Mouse (Mus musculus): ENCODE results near the gene Syt6. TPM values are rescaled to one million over a fixed set of nuclear protein-coding genes. Genes with fewer than 3 reads are reported as not detected.

The Syt6 gene
- polyA plus RNA-seq, 1 experiment from 2014 or later: 0.14 TPM

DNA sequence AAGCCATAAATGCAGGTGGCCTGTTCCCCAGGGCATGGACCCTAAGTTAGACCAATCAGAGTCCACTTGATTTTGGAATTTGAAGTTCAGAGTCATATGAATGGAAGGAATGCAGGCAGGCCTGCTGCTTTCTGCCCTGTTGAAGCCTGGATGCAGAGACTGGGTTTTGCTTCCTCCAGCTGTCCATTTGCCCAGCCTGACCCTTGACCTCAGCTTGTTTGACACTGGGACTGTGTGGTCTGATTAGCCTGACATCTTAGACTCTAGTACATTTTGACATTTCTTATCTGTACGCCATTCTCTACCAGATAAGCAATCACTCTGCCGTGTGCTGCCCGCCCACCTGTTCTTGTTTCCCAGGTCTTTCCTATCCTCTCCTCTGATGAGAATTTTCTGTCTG is 28.4 kb upstream of the Syt6 start:
- WGBS: 38% methylated on average over 3 of the region's 3 CpGs
- Histone ChIP-seq H3K4me1 (ENCODE audit: control insufficient read depth in 2 of 2, insufficient read depth in 2 of 2, low read length in 2 of 2) (peaks cover 2 to 5% of the 10 kb centered on the region in 2 experiments; a peak in 2 of 4 replicates), H3K36me3 (ENCODE audit: control insufficient read depth, insufficient read depth, low read length) (no peaks in the 10 kb centered on the region)

DNA sequence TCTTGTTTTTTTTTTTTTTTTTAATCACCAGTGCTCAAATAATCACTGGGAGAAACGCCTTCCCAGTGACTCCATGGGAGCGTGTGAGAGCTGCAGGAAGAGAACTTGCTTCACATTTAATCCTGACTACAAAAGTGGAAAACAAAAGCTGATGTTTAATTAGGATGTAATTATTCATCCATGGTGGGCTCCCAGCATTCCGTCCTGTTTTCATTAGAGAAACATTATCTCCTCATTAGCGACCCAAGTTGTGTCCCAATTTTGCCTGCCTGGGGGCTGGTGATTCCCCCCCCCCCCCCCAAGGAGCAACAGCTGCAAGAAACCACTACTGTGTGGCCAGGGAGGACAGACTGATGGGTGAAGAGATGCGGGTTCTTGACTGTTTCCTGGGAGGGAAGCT is 24.8 kb upstream of the Syt6 start:
- H3K4me1 ChIP-seq (ENCODE audit: control insufficient read depth in 2 of 2, insufficient read depth in 2 of 2, low read length in 2 of 2): peaks cover 2 to 5% of the 10 kb centered on the region in 2 experiments; a peak in 2 of 4 replicates
- H3K27ac ChIP-seq (replicated peaks in 1 of 2; ENCODE audit: control insufficient read depth in 1 of 2, insufficient read depth in 1 of 2, low read depth in 2 of 2, low read length in 2 of 2): no peak overlapping the region
- 58% methylated on average over 5 of the region's 5 CpGs for WGBS
- H3K36me3 ChIP-seq (ENCODE audit: control insufficient read depth, insufficient read depth, low read length): no peaks in the 10 kb centered on the region
- no peak overlapping the region for H3K9ac ChIP-seq (ENCODE audit: low read length)
- no peak overlapping the region for H3K4me3 ChIP-seq (ENCODE audit: control insufficient read depth in 1 of 2, insufficient read depth in 1 of 2, low read depth in 1 of 2, low read length in 2 of 2)
- H3K4me2 ChIP-seq (ENCODE audit: low read length): no peak overlapping the region
- no peaks in the 10 kb centered on the region for H3K27me3 ChIP-seq (ENCODE audit: control insufficient read depth, insufficient read depth, low read length)
- ATAC-seq (ENCODE audit: insufficient number of reproducible peaks, insufficient read depth, low FRiP score, low read depth): no peak
- H3K9me3 ChIP-seq (ENCODE audit: control insufficient read depth, low read length): no peaks in the 10 kb centered on the region

More for the DNA sequence above, 28.4 kb upstream of the Syt6 start:
- ATAC-seq (ENCODE audit: insufficient number of reproducible peaks, insufficient read depth, low FRiP score, low read depth): no peak
- H3K27me3 ChIP-seq (ENCODE audit: control insufficient read depth, insufficient read depth, low read length): no peaks in the 10 kb centered on the region
- no peaks in the 10 kb centered on the region for H3K9me3 ChIP-seq (ENCODE audit: control insufficient read depth, low read length)
- H3K4me3 ChIP-seq (ENCODE audit: control insufficient read depth in 1 of 2, insufficient read depth in 1 of 2, low read depth in 1 of 2, low read length in 2 of 2): no peak overlapping the region
- no peak overlapping the region for H3K4me2 ChIP-seq (ENCODE audit: low read length)
- no peak overlapping the region for H3K9ac ChIP-seq (ENCODE audit: low read length)
- no peak overlapping the region for H3K27ac ChIP-seq (replicated peaks in 1 of 2; ENCODE audit: control insufficient read depth in 1 of 2, insufficient read depth in 1 of 2, low read depth in 2 of 2, low read length in 2 of 2)

DNA sequence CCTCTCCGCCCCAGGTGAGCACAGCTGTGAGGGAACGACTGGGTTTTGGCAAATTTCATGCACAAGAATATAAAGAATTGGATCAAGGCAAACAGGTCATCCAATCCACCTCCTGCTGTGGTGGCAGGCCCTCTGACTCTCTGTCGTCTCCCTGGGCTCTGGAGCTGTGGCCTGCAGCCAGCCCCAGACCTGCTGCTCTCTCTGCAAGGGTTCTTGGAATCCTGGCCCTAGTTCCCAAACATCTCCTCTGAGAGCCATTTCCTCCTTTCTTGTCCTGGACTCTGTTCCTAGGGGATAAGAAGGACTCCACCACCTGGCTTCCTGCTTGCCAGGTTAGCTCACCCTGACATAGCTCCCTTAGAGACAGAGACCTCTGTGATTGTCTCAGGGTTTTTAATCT is 7.8 kb upstream of the Syt6 start:
- Histone ChIP-seq H3K4me2 (ENCODE audit: low read length) (no peak overlapping the region), H3K27me3 (ENCODE audit: control insufficient read depth, insufficient read depth, low read length) (peaks cover 11% of the 10 kb centered on the region), H3K36me3 (ENCODE audit: control insufficient read depth, insufficient read depth, low read length) (no peaks in the 10 kb centered on the region), H3K9ac (ENCODE audit: low read length) (no peak overlapping the region), H3K4me3 (ENCODE audit: control insufficient read depth in 1 of 2, insufficient read depth in 1 of 2, low read depth in 1 of 2, low read length in 2 of 2) (no peak overlapping the region), H3K27ac (replicated peaks in 1 of 2; ENCODE audit: control insufficient read depth in 1 of 2, insufficient read depth in 1 of 2, low read depth in 2 of 2, low read length in 2 of 2) (no peak overlapping the region), H3K4me1 (ENCODE audit: control insufficient read depth in 2 of 2, insufficient read depth in 2 of 2, low read length in 2 of 2) (peaks cover 2 to 4% of the 10 kb centered on the region in 2 experiments; a peak in 2 of 4 replicates), H3K9me3 (ENCODE audit: control insufficient read depth, low read length) (no peaks in the 10 kb centered on the region)
- WGBS: 61% methylated on average over 3 of the region's 3 CpGs
- no peak for ATAC-seq (ENCODE audit: insufficient number of reproducible peaks, insufficient read depth, low FRiP score, low read depth)

DNA sequence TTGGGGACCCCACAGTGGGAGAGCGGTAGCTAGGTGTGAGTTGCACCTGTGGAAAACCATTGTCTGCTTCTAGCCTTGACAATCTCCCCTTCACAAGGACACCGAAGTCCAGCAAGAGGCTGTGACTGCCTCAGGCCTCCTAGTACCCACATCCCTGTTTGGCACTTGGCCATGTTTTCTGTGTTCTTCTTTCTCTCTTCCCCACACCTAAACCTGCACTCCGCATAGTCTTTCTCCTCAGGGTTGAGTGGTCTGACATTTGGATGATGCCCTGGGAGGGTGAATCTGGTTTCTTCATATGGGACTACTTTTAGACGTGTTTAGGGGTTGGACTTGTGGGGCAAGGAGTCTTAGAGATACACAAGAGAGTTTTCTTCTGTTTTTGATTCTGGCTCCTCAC is 2.5 kb upstream of the Syt6 start:
- Histone ChIP-seq H3K4me3 (ENCODE audit: control insufficient read depth in 1 of 2, insufficient read depth in 1 of 2, low read depth in 1 of 2, low read length in 2 of 2) (no peak overlapping the region), H3K4me2 (ENCODE audit: low read length) (no peak overlapping the region), H3K9ac (ENCODE audit: low read length) (no peak overlapping the region), H3K36me3 (ENCODE audit: control insufficient read depth, insufficient read depth, low read length) (no peaks in the 10 kb centered on the region), H3K27ac (replicated peaks in 1 of 2; ENCODE audit: control insufficient read depth in 1 of 2, insufficient read depth in 1 of 2, low read depth in 2 of 2, low read length in 2 of 2) (no peak overlapping the region), H3K9me3 (ENCODE audit: control insufficient read depth, low read length) (no peaks in the 10 kb centered on the region), H3K4me1 (ENCODE audit: control insufficient read depth in 2 of 2, insufficient read depth in 2 of 2, low read length in 2 of 2) (peaks cover 5 to 16% of the 10 kb centered on the region in 2 experiments; a peak in 2 of 4 replicates), H3K27me3 (ENCODE audit: control insufficient read depth, insufficient read depth, low read length) (peaks cover 64% of the 10 kb centered on the region)
- WGBS: 64% methylated on average over 4 of the region's 4 CpGs
- no peak for ATAC-seq (ENCODE audit: insufficient number of reproducible peaks, insufficient read depth, low FRiP score, low read depth)

DNA sequence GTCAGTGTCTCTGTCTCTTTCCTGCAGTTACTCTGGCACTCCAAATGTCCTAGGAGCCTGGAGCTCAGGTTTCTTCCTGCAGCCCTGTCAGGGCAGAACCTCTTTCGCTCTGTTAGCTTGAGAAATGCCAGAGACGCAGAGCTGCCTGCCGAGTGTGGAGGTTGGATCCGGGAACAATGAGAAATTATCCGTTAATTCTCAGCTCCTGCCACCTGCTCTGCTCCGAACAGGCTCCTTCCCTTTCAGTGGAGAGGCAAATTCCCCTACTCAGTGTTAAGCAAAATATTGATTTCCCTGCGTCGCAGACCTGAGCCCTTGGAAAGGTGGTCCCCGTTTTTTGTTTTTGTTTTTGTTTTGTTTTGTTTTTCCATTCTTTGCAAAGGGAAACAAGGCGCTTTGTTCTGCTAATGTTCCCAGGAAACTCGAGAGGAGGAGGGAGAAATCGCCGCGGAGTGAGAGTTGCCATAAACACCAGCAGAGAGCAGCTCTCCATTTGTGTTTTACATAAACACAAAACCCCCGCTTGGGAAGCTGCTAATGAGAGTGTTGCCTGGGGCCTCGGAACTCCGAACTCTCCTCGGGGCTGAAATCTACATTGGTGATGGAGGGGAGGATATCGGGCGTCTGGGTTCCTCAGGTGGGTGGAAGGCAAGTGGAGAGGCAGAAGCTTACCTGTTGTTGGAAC is 1.8 kb upstream of the Syt6 start:
- no peaks in the 10 kb centered on the region for H3K36me3 ChIP-seq (ENCODE audit: control insufficient read depth, insufficient read depth, low read length)
- H3K4me2 ChIP-seq (ENCODE audit: low read length): no peak overlapping the region
- H3K9ac ChIP-seq (ENCODE audit: low read length): no peak overlapping the region
- no peak overlapping the region for H3K4me3 ChIP-seq (ENCODE audit: control insufficient read depth in 1 of 2, insufficient read depth in 1 of 2, low read depth in 1 of 2, low read length in 2 of 2)
- no peak overlapping the region for H3K27ac ChIP-seq (replicated peaks in 1 of 2; ENCODE audit: control insufficient read depth in 1 of 2, insufficient read depth in 1 of 2, low read depth in 2 of 2, low read length in 2 of 2)
- whole genome bisulfite sequencing: 3% methylated on average over 20 of the region's 20 CpGs
- no peak for ATAC-seq (ENCODE audit: insufficient number of reproducible peaks, insufficient read depth, low FRiP score, low read depth)
- H3K27me3 ChIP-seq (ENCODE audit: control insufficient read depth, insufficient read depth, low read length): peaks cover 71% of the 10 kb centered on the region
- no peaks in the 10 kb centered on the region for H3K9me3 ChIP-seq (ENCODE audit: control insufficient read depth, low read length)
- H3K4me1 ChIP-seq (ENCODE audit: control insufficient read depth in 2 of 2, insufficient read depth in 2 of 2, low read length in 2 of 2): peaks cover 3 to 16% of the 10 kb centered on the region in 2 experiments; a peak in 2 of 4 replicates

DNA sequence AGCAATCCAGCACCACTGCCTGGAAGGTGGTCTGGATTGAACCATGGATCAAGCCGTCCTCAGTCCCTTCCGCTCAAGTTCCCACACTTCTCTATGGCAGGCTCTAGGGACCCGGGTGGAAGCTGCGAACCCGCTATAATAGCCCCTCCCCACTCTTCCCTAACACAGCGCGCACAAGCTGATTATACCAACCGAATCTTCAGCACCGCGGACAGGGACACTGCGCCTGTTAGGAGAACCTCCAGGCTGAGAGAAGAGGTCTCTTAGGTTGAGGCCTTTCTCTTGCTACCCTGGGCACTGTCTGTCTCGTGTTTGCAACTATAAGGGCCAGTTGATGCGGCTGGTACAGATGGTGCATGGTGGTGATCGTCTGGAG is 1.3 kb upstream of the Syt6 start:
- Histone ChIP-seq H3K27me3 (ENCODE audit: control insufficient read depth, insufficient read depth, low read length) (peaks cover 76% of the 10 kb centered on the region), H3K4me2 (ENCODE audit: low read length) (no peak overlapping the region), H3K9me3 (ENCODE audit: control insufficient read depth, low read length) (no peaks in the 10 kb centered on the region), H3K4me3 (ENCODE audit: control insufficient read depth in 1 of 2, insufficient read depth in 1 of 2, low read depth in 1 of 2, low read length in 2 of 2) (no peak overlapping the region), H3K27ac (replicated peaks in 1 of 2; ENCODE audit: control insufficient read depth in 1 of 2, insufficient read depth in 1 of 2, low read depth in 2 of 2, low read length in 2 of 2) (no peak overlapping the region), H3K9ac (ENCODE audit: low read length) (no peak overlapping the region), H3K36me3 (ENCODE audit: control insufficient read depth, insufficient read depth, low read length) (no peaks in the 10 kb centered on the region), H3K4me1 (ENCODE audit: control insufficient read depth in 2 of 2, insufficient read depth in 2 of 2, low read length in 2 of 2) (peaks cover 3 to 16% of the 10 kb centered on the region in 2 experiments; a peak in 2 of 4 replicates)
- ATAC-seq (ENCODE audit: insufficient number of reproducible peaks, insufficient read depth, low FRiP score, low read depth): peak; percentile 47; the same call in 1 of the 2 replicates
- WGBS: 1% methylated on average over 14 of the region's 14 CpGs

DNA sequence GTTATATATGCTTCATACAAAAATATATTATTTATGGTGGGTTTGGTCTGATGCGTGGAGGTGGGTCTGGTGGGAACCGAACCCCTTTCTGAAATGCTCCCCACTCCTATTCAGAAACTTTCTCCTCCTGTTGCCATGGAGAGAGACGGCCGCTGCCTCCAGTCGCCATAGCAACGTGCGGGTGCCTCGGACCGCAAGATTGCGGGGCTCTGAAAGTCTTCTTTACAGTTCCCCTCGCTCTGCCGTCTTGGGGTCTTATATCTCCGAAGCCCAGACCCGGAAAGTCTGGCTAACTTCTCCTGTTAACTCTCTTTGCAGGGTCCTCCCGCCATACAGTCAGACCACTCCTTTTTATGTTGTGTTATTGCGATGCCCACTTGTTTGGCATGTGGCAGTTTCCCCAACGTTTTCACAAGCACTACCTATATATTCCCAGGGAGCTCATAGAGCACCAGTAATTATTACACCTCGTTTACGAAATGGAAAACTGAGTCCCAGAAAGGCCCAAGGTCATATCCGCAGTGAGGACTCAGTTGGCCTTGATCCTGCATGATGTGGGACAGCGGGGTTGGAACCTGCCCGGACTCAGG is 370 bp upstream of the Syt6 start:
- ATAC-seq (ENCODE audit: insufficient number of reproducible peaks, insufficient read depth, low FRiP score, low read depth): no peak
- H3K9me3 ChIP-seq (ENCODE audit: control insufficient read depth, low read length): no peaks in the 10 kb centered on the region
- H3K4me2 ChIP-seq (ENCODE audit: low read length): peak overlapping the region; percentile 84; the same call in 1 of the 2 replicates
- H3K4me3 ChIP-seq (ENCODE audit: control insufficient read depth in 1 of 2, insufficient read depth in 1 of 2, low read depth in 1 of 2, low read length in 2 of 2): peak overlapping the region in 1 of 2 experiments; percentile 47; a peak in 1 of 4 replicates
- peaks cover 74% of the 10 kb centered on the region for H3K27me3 ChIP-seq (ENCODE audit: control insufficient read depth, insufficient read depth, low read length)
- no peak overlapping the region for H3K9ac ChIP-seq (ENCODE audit: low read length)
- WGBS: 14% methylated on average over 22 of the region's 22 CpGs
- H3K4me1 ChIP-seq (ENCODE audit: control insufficient read depth in 2 of 2, insufficient read depth in 2 of 2, low read length in 2 of 2): peaks cover 3 to 16% of the 10 kb centered on the region in 2 experiments; a peak in 2 of 4 replicates
- no peaks in the 10 kb centered on the region for H3K36me3 ChIP-seq (ENCODE audit: control insufficient read depth, insufficient read depth, low read length)
- no peak overlapping the region for H3K27ac ChIP-seq (replicated peaks in 1 of 2; ENCODE audit: control insufficient read depth in 1 of 2, insufficient read depth in 1 of 2, low read depth in 2 of 2, low read length in 2 of 2)
